Mouse (Mus musculus) forebrain, embryonic 11.5 days (tissue): Measurements from ENCODE around the gene Ccdc36. TPM values are rescaled to one million over a fixed set of nuclear protein-coding genes. Genes with fewer than 3 reads are reported as not detected.

Source experiments
- ATAC-seq: fragments of 200-750 bp; cut with Nextera tagmentation; replicated peaks from 2 replicates; pipeline ENCODE4 v1.8.0; 2017; ENCODE audit warnings: moderate TSS enrichment; ENCODE audit not compliant: low FRiP score
- DNase-seq: peaks from one replicate; pipeline ENCODE4 v3.0.0-alpha.2; 2017; ENCODE audit warnings: low spot score
- H3K27ac ChIP-seq: fragments of 300-500 bp; sonication (generic); 2 replicates; pipeline ENCODE4 v1.5.1; 2014; ENCODE audit warnings: low read depth, low read length
- H3K27me3 ChIP-seq: fragments of 300-500 bp; sonication (generic); 2 replicates; pipeline ENCODE4 v1.6.1; 2014; ENCODE audit warnings: mild to moderate bottlenecking, low read length, mixed read lengths; ENCODE audit not compliant: control insufficient read depth, insufficient read depth
- H3K36me3 ChIP-seq: fragments of 300-500 bp; sonication (generic); 2 replicates; pipeline ENCODE4 v1.6.1; 2014; ENCODE audit warnings: mild to moderate bottlenecking, low read length, moderate library complexity, mixed read lengths; ENCODE audit not compliant: control insufficient read depth, insufficient read depth
- H3K4me1 ChIP-seq: fragments of 300-500 bp; sonication (generic); replicated peaks from 2 replicates; pipeline ENCODE4 v1.6.1; 2014; ENCODE audit warnings: low read length, mixed read lengths; ENCODE audit not compliant: control insufficient read depth, insufficient read depth
- H3K4me2 ChIP-seq: fragments of 300-500 bp; sonication (generic); 2 replicates; pipeline ENCODE4 v1.6.1; 2014; ENCODE audit warnings: low read depth, mild to moderate bottlenecking, low read length, moderate library complexity, mixed read lengths; ENCODE audit not compliant: severe bottlenecking
- H3K4me3 ChIP-seq: fragments of 300-500 bp; sonication (generic); 2 replicates; pipeline ENCODE4 v1.5.1; 2014; ENCODE audit warnings: low read depth, low read length
- H3K9ac ChIP-seq: fragments of 300-500 bp; sonication (generic); 2 replicates; pipeline ENCODE4 v1.6.1; 2014; ENCODE audit warnings: low read length
- H3K9me3 ChIP-seq: fragments of 300-500 bp; sonication (generic); 2 replicates; pipeline ENCODE4 v1.6.1; 2016; ENCODE audit warnings: low read length, mixed read lengths; ENCODE audit not compliant: control insufficient read depth
- WGBS: fragments of 180-500 bp; shearing (Covaris S2); extraction: QIAGEN DNeasy Blood & Tissue Kit; methylation state at CpG from one replicate; pipeline ENCODE4 v1.1.7; 2014; 5-methylcytosine and 5-hydroxymethylcytosine counted together
- polyA plus RNA-seq: library from polyadenylated mRNA; unstranded; fragments of >200 nt; fragmentation: Nextera tagmentation; extraction: Ambion mirVana; gene quantifications from 2 replicates; pipeline ENCODE4 v1.2.1, GENCODE M21; 2014

Gene Ccdc36
- polyA plus RNA-seq, 1 experiment from 2014 or later = 0.69 TPM

- WGBS = 90% methylated on average over 4 of the region's 4 CpGs
- DNase-seq (no peak), ATAC-seq (no peak)
- H3K36me3 ChIP-seq = peaks cover 19% of the 10 kb centered on the region; the same call in 1 of the 2 replicates
- no peak overlapping the region for H3K27ac ChIP-seq
- H3K4me2 ChIP-seq = no peak overlapping the region
- H3K4me3 ChIP-seq = no peak overlapping the region
- H3K9ac ChIP-seq = no peak overlapping the region
- H3K9me3 ChIP-seq = no peaks in the 10 kb centered on the region
- H3K4me1 ChIP-seq = no peaks in the 10 kb centered on the region
- no peaks in the 10 kb centered on the region for H3K27me3 ChIP-seq
Observed at GRCm38 (mm10) chr9:108379294-108379693, 49.0 kb downstream of the Ccdc36 start.

GRCm38 (mm10) chr9:108378736-108379135 is 49.5 kb downstream of the Ccdc36 start:
- Histone ChIP-seq H3K4me2 (no peak overlapping the region), H3K27me3 (no peaks in the 10 kb centered on the region), H3K27ac (no peak overlapping the region), H3K9ac (no peak overlapping the region), H3K9me3 (no peaks in the 10 kb centered on the region), H3K36me3 (peaks cover 18% of the 10 kb centered on the region), H3K4me1 (no peaks in the 10 kb centered on the region), H3K4me3 (no peak overlapping the region)
- 96% methylated on average over 5 of the region's 5 CpGs for WGBS
- ATAC-seq = no peak
- DNase-seq = no peak

- Histone ChIP-seq H3K4me2 (no peak overlapping the region), H3K4me1 (no peaks in the 10 kb centered on the region), H3K4me3 (no peak overlapping the region), H3K9ac (no peak overlapping the region), H3K27me3 (no peaks in the 10 kb centered on the region), H3K27ac (no peak overlapping the region), H3K36me3 (peaks cover 19% of the 10 kb centered on the region), H3K9me3 (no peaks in the 10 kb centered on the region)
- no peak for ATAC-seq
- WGBS = 92% methylated on average over 9 of the region's 9 CpGs
- no peak for DNase-seq
Observed at GRCm38 (mm10) chr9:108378234-108378633, 50.0 kb downstream of the Ccdc36 start.

Other genes with a start within 250 kb of the Ccdc36 start
- 2.5 and 3.0 TPM in 2 replicates for gene Bsn, start 238.1 kb downstream of the Ccdc36 start, polyA plus RNA-seq
- 77.1 and 82.0 TPM in 2 replicates for gene Dag1, start 164.5 kb downstream of the Ccdc36 start, polyA plus RNA-seq
- gene Nicn1, start 138.1 kb downstream of the Ccdc36 start, polyA plus RNA-seq = 46.8 and 61.8 TPM in 2 replicates
- gene Amt, start 131.6 kb downstream of the Ccdc36 start, polyA plus RNA-seq = 25.1 and 25.9 TPM in 2 replicates
- gene Rhoa, start 122.4 kb downstream of the Ccdc36 start, polyA plus RNA-seq = 298 and 303 TPM in 2 replicates
- 20.8 and 25.5 TPM in 2 replicates for gene Tcta, start 122.3 kb downstream of the Ccdc36 start, polyA plus RNA-seq
- gene Gpx1, start 89.6 kb downstream of the Ccdc36 start, polyA plus RNA-seq = 740 and 778 TPM in 2 replicates
- 131 and 138 TPM in 2 replicates for gene Usp4, start 80.6 kb downstream of the Ccdc36 start, polyA plus RNA-seq
- 0.80 and 1.3 TPM in 2 replicates for gene 1700102P08Rik, start 35.7 kb downstream of the Ccdc36 start, polyA plus RNA-seq
- not detected in 2 replicates for gene BC048562, start 8.0 kb upstream of the Ccdc36 start, polyA plus RNA-seq
- gene Ccdc71, start 32.0 kb upstream of the Ccdc36 start, polyA plus RNA-seq = 42.5 and 45.2 TPM in 2 replicates
- gene Klhdc8b, start 33.1 kb upstream of the Ccdc36 start, polyA plus RNA-seq = 49.5 and 53.9 TPM in 2 replicates
- 31.8 and 40.9 TPM in 2 replicates for gene Lamb2, start 51.3 kb upstream of the Ccdc36 start, polyA plus RNA-seq
- gene Usp19, start 62.1 kb upstream of the Ccdc36 start, polyA plus RNA-seq = 84.0 and 90.0 TPM in 2 replicates
- gene Qars, start 79.2 kb upstream of the Ccdc36 start, polyA plus RNA-seq = 107 and 116 TPM in 2 replicates
- gene Qrich1, start 88.3 kb upstream of the Ccdc36 start, polyA plus RNA-seq = 174 and 183 TPM in 2 replicates
- gene Impdh2, start 131.8 kb upstream of the Ccdc36 start, polyA plus RNA-seq = 197 and 199 TPM in 2 replicates
- 50.1 and 53.2 TPM in 2 replicates for gene Ndufaf3, start 138.9 kb upstream of the Ccdc36 start, polyA plus RNA-seq
- gene Dalrd3, start 141.4 kb upstream of the Ccdc36 start, polyA plus RNA-seq = 176 and 195 TPM in 2 replicates
- gene Wdr6, start 150.3 kb upstream of the Ccdc36 start, polyA plus RNA-seq = 196 TPM in 2 replicates
- gene P4htm, start 169.2 kb upstream of the Ccdc36 start, polyA plus RNA-seq = 11.9 and 12.6 TPM in 2 replicates
- 61.1 and 62.1 TPM in 2 replicates for gene Arih2, start 220.9 kb upstream of the Ccdc36 start, polyA plus RNA-seq
- 22.6 and 26.0 TPM in 2 replicates for gene Slc25a20, start 233.6 kb upstream of the Ccdc36 start, polyA plus RNA-seq